Mouse (Mus musculus): ENCODE measurements around the gene Abca8a. TPM values are rescaled to one million over a fixed set of nuclear protein-coding genes. Genes with fewer than 3 reads are reported as not detected.

Gene Abca8a
- total RNA-seq (2014; rRNA removed) (3.2 and 4.3 TPM in 2 replicates), polyA plus RNA-seq (2015; fragmentation: Nextera tagmentation; extraction: Ambion mirVana) (1.0 and 1.9 TPM in 2 replicates)

- H3K9ac ChIP-seq: no peak within 1 kb of the TSS
- WGBS: 34% methylated on average over 5 of the region's 5 CpGs
- TF ChIP-seq CTCF (IDR thresholded peaks at IDR 0.05; ENCODE audit: low read depth): no peak
- ATAC-seq (peak; percentile 45; the same call in 1 of the 2 replicates), DNase-seq (peak; percentile 72)
- H3K4me2 ChIP-seq (ENCODE audit: low read depth): no peak within 1 kb of the TSS
- no peaks in the 10 kb centered on the region; the same call in 1 of the 2 replicates for H3K4me1 ChIP-seq (ENCODE audit: insufficient read depth)
- no peaks in the 10 kb centered on the region for H3K9me3 ChIP-seq (ENCODE audit: low read length)
- no peaks in the 10 kb centered on the region for H3K36me3 ChIP-seq (ENCODE audit: insufficient read depth)
- H3K4me3 ChIP-seq (ENCODE audit: low read depth, low read length): no peak within 1 kb of the TSS
- H3K27me3 ChIP-seq (ENCODE audit: insufficient read depth, low read length): no peaks in the 10 kb centered on the region
- H3K27ac ChIP-seq (ENCODE audit: low read depth, low read length): no peak within 1 kb of the TSS
Observed at GRCm38 (mm10) chr11:110095858-110096257, at the start of gene Abca8a. Gene Abca8a (minus strand): TSS chr11:110095978.

GRCm38 (mm10) chr11:110145421-110145820, 49.6 kb upstream of the Abca8a start:
- Histone ChIP-seq H3K9ac (no peak overlapping the region), H3K27me3 (ENCODE audit: insufficient read depth, low read length) (no peaks in the 10 kb centered on the region), H3K9me3 (ENCODE audit: low read length) (no peaks in the 10 kb centered on the region), H3K36me3 (ENCODE audit: insufficient read depth) (no peaks in the 10 kb centered on the region), H3K4me2 (ENCODE audit: low read depth) (no peak overlapping the region), H3K4me3 (ENCODE audit: low read depth, low read length) (no peak overlapping the region), H3K4me1 (ENCODE audit: insufficient read depth) (no peaks in the 10 kb centered on the region), H3K27ac (ENCODE audit: low read depth, low read length) (no peak overlapping the region)
- 58% methylated on average over 11 of the region's 11 CpGs for WGBS
- DNase-seq (no peak), ATAC-seq (no peak)
- no peak for TF ChIP-seq CTCF (IDR thresholded peaks at IDR 0.05; ENCODE audit: low read depth)

DNA sequence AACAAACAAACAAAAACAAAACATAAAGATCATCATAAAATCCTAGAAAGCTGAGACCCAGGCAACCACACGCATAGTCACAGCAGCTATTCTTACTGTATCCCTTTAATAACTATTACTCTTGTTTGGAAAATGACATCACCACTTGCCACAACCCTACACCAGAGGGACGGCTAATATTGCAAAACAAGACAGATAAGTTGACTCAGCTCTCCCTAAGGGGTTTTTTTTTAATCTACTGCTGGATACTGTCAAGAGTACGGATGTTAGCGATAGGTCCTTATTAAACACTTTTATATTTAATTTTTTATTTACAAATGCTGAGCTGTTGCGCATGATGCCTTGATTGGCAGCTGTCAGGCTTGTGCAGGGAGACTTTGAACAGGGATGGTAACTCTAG, 35.0 kb upstream of the Abca8a start:
- Histone ChIP-seq H3K4me1 (ENCODE audit: insufficient read depth) (no peaks in the 10 kb centered on the region), H3K9ac (no peak overlapping the region), H3K27me3 (ENCODE audit: insufficient read depth, low read length) (no peaks in the 10 kb centered on the region), H3K4me3 (ENCODE audit: low read depth, low read length) (no peak overlapping the region), H3K9me3 (ENCODE audit: low read length) (no peaks in the 10 kb centered on the region), H3K36me3 (ENCODE audit: insufficient read depth) (no peaks in the 10 kb centered on the region), H3K27ac (ENCODE audit: low read depth, low read length) (no peak overlapping the region), H3K4me2 (ENCODE audit: low read depth) (no peak overlapping the region)
- WGBS: 81% methylated on average over 5 of the region's 5 CpGs
- DNase-seq: no peak
- ATAC-seq: no peak
- no peak for TF ChIP-seq CTCF (IDR thresholded peaks at IDR 0.05; ENCODE audit: low read depth)

GRCm38 (mm10) chr11:110111137-110111536, 15.4 kb upstream of the Abca8a start:
- Histone ChIP-seq H3K36me3 (ENCODE audit: insufficient read depth) (no peaks in the 10 kb centered on the region), H3K27ac (ENCODE audit: low read depth, low read length) (no peak overlapping the region), H3K4me3 (ENCODE audit: low read depth, low read length) (no peak overlapping the region), H3K9me3 (ENCODE audit: low read length) (no peaks in the 10 kb centered on the region), H3K9ac (no peak overlapping the region), H3K27me3 (ENCODE audit: insufficient read depth, low read length) (no peaks in the 10 kb centered on the region), H3K4me1 (ENCODE audit: insufficient read depth) (no peaks in the 10 kb centered on the region), H3K4me2 (ENCODE audit: low read depth) (no peak overlapping the region)
- peak; percentile 64 for DNase-seq
- peak; percentile 40 for ATAC-seq
- TF ChIP-seq CTCF (IDR thresholded peaks at IDR 0.05; ENCODE audit: low read depth): peak; percentile 78
- 45% methylated on average over 4 of the region's 4 CpGs for WGBS

DNA sequence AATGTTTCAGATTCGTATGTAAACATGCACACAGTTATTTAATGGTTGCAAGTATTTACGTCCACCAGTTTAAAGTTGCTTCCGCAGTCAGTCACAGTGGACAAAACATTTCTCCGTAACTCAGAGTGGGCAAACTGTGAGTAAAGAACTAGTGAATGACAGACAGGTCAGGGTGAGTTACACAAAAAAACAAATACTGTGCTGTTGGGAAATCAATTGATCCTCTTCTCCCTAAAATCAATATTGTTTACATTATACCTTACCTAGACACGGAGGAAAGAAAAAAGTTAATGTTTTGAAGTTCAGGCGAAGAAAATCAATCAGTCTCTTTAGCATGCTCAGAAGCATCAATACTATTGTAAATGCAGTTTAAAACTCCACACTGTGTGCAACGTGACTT, 5.7 kb upstream of the Abca8a start:
- Histone ChIP-seq H3K36me3 (ENCODE audit: insufficient read depth) (no peaks in the 10 kb centered on the region), H3K9ac (no peak overlapping the region), H3K4me2 (ENCODE audit: low read depth) (no peak overlapping the region), H3K9me3 (ENCODE audit: low read length) (no peaks in the 10 kb centered on the region), H3K4me1 (ENCODE audit: insufficient read depth) (no peaks in the 10 kb centered on the region), H3K27ac (ENCODE audit: low read depth, low read length) (no peak overlapping the region), H3K27me3 (ENCODE audit: insufficient read depth, low read length) (no peaks in the 10 kb centered on the region), H3K4me3 (ENCODE audit: low read depth, low read length) (no peak overlapping the region)
- no peak for TF ChIP-seq CTCF (IDR thresholded peaks at IDR 0.05; ENCODE audit: low read depth)
- ATAC-seq: no peak
- no peak for DNase-seq
- 88% methylated on average over 7 of the region's 7 CpGs for WGBS

DNA sequence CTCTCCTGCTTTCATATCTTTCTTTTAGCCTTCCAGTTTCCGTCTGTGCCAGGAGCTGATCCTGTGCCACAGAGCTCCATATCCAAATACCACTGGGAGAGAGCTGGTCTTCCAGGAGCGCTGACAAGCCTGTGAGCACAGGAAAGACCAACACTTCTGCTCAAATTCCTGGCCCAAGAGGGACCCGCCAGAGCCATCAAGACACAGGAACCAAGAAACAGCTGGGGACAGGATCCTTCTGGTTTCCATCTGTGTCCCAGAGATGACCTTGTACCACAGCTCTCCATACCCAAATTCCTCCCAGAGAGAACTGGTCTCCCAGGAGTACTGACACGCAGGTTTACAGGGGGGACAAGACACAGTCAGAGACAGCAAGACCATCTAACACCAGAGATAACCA, 3.1 kb upstream of the Abca8a start:
- WGBS: 81% methylated on average over 4 of the region's 4 CpGs
- TF ChIP-seq CTCF (IDR thresholded peaks at IDR 0.05; ENCODE audit: low read depth): no peak
- H3K36me3 ChIP-seq (ENCODE audit: insufficient read depth): no peaks in the 10 kb centered on the region
- H3K4me1 ChIP-seq (ENCODE audit: insufficient read depth): no peaks in the 10 kb centered on the region; the same call in 1 of the 2 replicates
- no peak overlapping the region for H3K27ac ChIP-seq (ENCODE audit: low read depth, low read length)
- H3K27me3 ChIP-seq (ENCODE audit: insufficient read depth, low read length): no peaks in the 10 kb centered on the region
- DNase-seq (no peak), ATAC-seq (no peak)
- H3K9ac ChIP-seq: no peak overlapping the region
- no peak overlapping the region for H3K4me2 ChIP-seq (ENCODE audit: low read depth)
- no peaks in the 10 kb centered on the region for H3K9me3 ChIP-seq (ENCODE audit: low read length)
- H3K4me3 ChIP-seq (ENCODE audit: low read depth, low read length): no peak overlapping the region

DNA sequence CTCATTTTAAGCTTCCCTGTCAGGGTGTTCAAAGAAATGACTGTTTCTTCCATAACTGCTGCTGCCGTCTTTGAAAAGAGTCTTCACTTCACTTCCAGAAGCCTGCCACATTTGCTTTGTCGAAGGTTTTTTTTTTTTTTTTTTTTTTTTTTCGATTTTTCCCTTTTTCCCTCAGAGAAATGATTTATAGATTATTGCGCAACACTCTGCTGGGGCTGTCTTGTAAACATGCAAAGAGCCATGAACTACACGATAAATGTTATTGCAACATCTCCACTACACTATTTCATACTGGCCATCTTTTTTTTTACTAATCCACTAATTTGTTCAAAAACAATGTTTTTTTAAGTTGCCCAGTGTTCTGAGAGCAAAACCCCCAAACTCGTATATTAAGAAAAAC, 1.7 kb upstream of the Abca8a start:
- no peak for TF ChIP-seq CTCF (IDR thresholded peaks at IDR 0.05; ENCODE audit: low read depth)
- Histone ChIP-seq H3K4me3 (ENCODE audit: low read depth, low read length) (no peak overlapping the region), H3K36me3 (ENCODE audit: insufficient read depth) (no peaks in the 10 kb centered on the region), H3K4me1 (ENCODE audit: insufficient read depth) (no peaks in the 10 kb centered on the region; the same call in 1 of the 2 replicates), H3K27ac (ENCODE audit: low read depth, low read length) (no peak overlapping the region), H3K9me3 (ENCODE audit: low read length) (no peaks in the 10 kb centered on the region), H3K9ac (no peak overlapping the region), H3K4me2 (ENCODE audit: low read depth) (no peak overlapping the region), H3K27me3 (ENCODE audit: insufficient read depth, low read length) (no peaks in the 10 kb centered on the region)
- ATAC-seq (no peak), DNase-seq (no peak)
- WGBS: 68% methylated on average over 6 of the region's 6 CpGs

All from forebrain, postnatal 0 days (tissue).